Mouse (Mus musculus) cerebellum, adult 2 months (tissue): ENCODE results near the gene Rtcb.

Experiments used
- CTCF ChIP-seq: fragments of 200-500 bp; IDR thresholded peaks from 2 replicates; pipeline ENCODE4 v1.5.1; 2011; ENCODE audit warnings: low read depth, mild to moderate bottlenecking, control low read depth, low read length, moderate library complexity, borderline replicate concordance; ENCODE audit not compliant: insufficient read depth
- POLR2A ChIP-seq: fragments of 200-500 bp; IDR thresholded peaks from 2 replicates; pipeline ENCODE4 v1.6.1; 2011; ENCODE audit warnings: low read length, control low read depth, borderline replicate concordance; ENCODE audit not compliant: insufficient read depth

DNA sequence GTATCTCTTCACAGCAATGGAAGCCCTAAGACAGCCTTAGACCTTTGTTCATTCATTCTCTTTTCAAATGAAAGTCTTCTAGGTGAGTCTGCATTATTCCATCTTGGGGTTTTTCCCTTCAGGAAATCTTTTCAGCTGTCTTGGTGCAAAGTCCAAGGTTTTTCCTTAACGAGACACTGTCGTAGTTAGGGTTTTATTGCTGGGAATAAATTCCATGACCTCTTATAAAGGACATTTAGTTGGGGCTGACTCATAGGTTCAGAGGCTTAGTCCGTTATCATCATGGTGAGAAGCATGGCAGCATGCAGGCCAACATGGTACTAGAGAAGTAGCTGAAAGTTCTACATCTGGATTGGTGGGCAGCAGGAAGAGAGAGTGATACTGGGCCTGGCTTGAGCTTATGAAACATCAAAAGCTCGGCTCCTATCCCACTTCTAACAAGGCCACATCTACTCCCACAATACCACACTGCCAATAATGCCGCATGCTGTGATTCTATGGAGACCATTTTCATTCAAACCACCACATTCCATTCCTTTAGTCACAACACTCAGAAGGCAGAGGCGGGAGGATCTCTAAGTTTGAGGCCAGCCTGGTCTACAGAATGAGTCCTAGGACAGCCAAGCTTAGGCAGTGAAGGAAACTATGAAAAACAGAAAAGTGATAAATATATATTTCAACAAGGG lies 21.2 kb downstream of the Rtcb start:
- TF ChIP-seq POLR2A (no peak), CTCF (no peak)
